Mouse (Mus musculus): ENCODE measurements around the gene Olfm3.

The Olfm3 gene

GRCm38 (mm10) chr3:115081371-115081770, 177.5 kb downstream of the Olfm3 start:
- DNase-seq, result no peak

GRCm38 (mm10) chr3:115082947-115083346, 179.1 kb downstream of the Olfm3 start:
- DNase-seq, result no peak

- DNase-seq, result no peak
Measured at GRCm38 (mm10) chr3:115088281-115088680, 184.4 kb downstream of the Olfm3 start.

- DNase-seq, result no peak
Measured at GRCm38 (mm10) chr3:115090670-115091069, 186.8 kb downstream of the Olfm3 start.

GRCm38 (mm10) chr3:115095496-115095895, 191.6 kb downstream of the Olfm3 start:
- no peak for DNase-seq

- no peak for DNase-seq
Measured at GRCm38 (mm10) chr3:115099590-115099989, 195.7 kb downstream of the Olfm3 start.

- DNase-seq, result no peak
Measured at GRCm38 (mm10) chr3:115104155-115104801, 200.4 kb downstream of the Olfm3 start.

- DNase-seq, result no peak
Measured at GRCm38 (mm10) chr3:115104802-115105493, 201.1 kb downstream of the Olfm3 start.

GRCm38 (mm10) chr3:115145722-115146121, 241.8 kb downstream of the Olfm3 start:
- DNase-seq, result no peak

- DNase-seq, result no peak
Measured at GRCm38 (mm10) chr3:115146244-115146643, 242.4 kb downstream of the Olfm3 start.

- no peak for DNase-seq
Measured at GRCm38 (mm10) chr3:115158903-115159473, 255.1 kb downstream of the Olfm3 start.

- DNase-seq, result no peak
Measured at GRCm38 (mm10) chr3:115174625-115175024, 270.7 kb downstream of the Olfm3 start.
